Mouse (Mus musculus): ENCODE results near the gene Gm8439. TPM values are rescaled to one million over a fixed set of nuclear protein-coding genes. Genes with fewer than 3 reads are reported as not detected.

Gene Gm8439
- total RNA-seq, 2 experiments from 2014 or later: not detected

GRCm38 (mm10) chr4:120616199-120617025 is 27.9 kb downstream of the Gm8439 start:
- no peak overlapping the region for H3K4me3 ChIP-seq
- TF ChIP-seq CTCF (conservative IDR thresholded peaks at IDR 0.05): no peak
- H3K27ac ChIP-seq: no peak overlapping the region
- no peak for DNase-seq (ENCODE audit: low spot score in 2 of 2)

GRCm38 (mm10) chr4:120627728-120628127 is 39.2 kb downstream of the Gm8439 start:
- no peak overlapping the region for H3K4me3 ChIP-seq
- DNase-seq (ENCODE audit: low spot score in 2 of 2): no peak
- no peak for TF ChIP-seq CTCF (conservative IDR thresholded peaks at IDR 0.05)
- H3K27ac ChIP-seq: no peak overlapping the region

GRCm38 (mm10) chr4:120630218-120630931 is 41.8 kb downstream of the Gm8439 start:
- Histone ChIP-seq H3K27ac (no peak overlapping the region), H3K4me3 (no peak overlapping the region)
- TF ChIP-seq CTCF (conservative IDR thresholded peaks at IDR 0.05): no peak
- DNase-seq (ENCODE audit: low spot score in 2 of 2): no peak

DNA sequence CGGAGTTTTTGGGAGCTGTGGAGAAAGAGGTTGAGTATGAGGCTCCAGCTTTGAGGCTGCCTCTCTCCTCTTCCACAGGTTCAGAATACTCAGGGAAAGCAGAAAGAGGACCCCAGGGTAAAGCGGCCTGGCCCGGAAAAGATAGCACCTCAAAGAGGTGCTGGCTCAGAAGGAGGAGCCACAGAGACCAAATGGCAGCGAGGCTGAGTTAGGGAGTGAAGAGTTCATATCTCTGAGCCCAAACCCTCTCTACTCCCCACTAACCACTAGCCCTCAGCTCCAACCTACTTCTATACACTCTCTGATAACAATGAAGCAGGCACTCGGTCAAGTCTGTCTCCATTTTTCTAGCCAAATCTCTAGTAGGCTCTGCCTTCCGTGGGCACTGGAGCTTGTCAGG is 43.3 kb downstream of the Gm8439 start:
- H3K27ac ChIP-seq: no peak overlapping the region
- no peak for DNase-seq (ENCODE audit: low spot score in 2 of 2)
- no peak overlapping the region for H3K4me3 ChIP-seq
- no peak for TF ChIP-seq CTCF (conservative IDR thresholded peaks at IDR 0.05)

DNA sequence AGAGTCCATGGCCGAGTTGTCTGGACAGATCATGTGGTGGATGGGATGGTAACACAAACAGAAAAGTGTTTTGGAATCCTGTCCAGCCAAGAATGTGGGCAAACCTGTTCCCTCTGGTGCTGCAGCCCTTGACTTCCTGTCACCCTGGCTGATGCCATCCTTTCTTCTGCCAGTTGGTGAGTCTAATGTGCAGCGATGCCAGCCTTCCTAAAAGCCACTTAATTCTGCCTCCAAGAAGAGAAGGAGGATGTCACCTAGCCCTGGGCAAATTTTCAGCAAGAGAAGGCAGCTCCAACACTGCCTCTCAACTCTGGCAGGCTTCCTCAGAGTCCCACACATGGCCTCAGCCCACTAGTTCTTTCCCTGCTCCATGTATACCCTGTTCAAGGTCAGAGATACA is 46.8 kb downstream of the Gm8439 start:
- TF ChIP-seq CTCF (conservative IDR thresholded peaks at IDR 0.05): no peak
- H3K27ac ChIP-seq: no peak overlapping the region
- no peak for DNase-seq (ENCODE audit: low spot score in 2 of 2)
- no peak overlapping the region for H3K4me3 ChIP-seq

GRCm38 (mm10) chr4:120641946-120642345 is 53.4 kb downstream of the Gm8439 start:
- DNase-seq (ENCODE audit: low spot score in 2 of 2): no peak
- TF ChIP-seq CTCF (conservative IDR thresholded peaks at IDR 0.05): no peak
- no peak overlapping the region for H3K27ac ChIP-seq
- H3K4me3 ChIP-seq: no peak overlapping the region

DNA sequence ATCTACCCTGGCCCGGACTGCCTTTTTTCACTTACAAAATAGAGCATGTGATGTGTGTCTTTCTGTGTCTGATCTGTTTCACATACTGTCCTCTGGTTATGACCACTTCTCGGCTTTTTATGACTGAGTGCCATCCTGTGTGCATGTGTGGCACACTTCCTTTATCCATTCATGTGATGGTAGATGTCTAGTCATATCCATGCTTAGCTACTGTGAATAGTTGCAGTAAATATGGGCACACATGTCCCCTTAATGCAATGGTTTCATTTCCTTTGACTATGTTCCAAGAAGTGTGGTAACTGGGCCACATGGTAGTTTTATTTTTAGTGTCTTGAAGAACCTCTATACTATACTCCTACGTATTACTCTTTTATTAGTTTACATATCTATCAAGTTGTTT is 55.4 kb downstream of the Gm8439 start:
- no peak overlapping the region for H3K27ac ChIP-seq
- DNase-seq (ENCODE audit: low spot score in 2 of 2): no peak
- H3K4me3 ChIP-seq: no peak overlapping the region
- TF ChIP-seq CTCF (conservative IDR thresholded peaks at IDR 0.05): no peak

DNA sequence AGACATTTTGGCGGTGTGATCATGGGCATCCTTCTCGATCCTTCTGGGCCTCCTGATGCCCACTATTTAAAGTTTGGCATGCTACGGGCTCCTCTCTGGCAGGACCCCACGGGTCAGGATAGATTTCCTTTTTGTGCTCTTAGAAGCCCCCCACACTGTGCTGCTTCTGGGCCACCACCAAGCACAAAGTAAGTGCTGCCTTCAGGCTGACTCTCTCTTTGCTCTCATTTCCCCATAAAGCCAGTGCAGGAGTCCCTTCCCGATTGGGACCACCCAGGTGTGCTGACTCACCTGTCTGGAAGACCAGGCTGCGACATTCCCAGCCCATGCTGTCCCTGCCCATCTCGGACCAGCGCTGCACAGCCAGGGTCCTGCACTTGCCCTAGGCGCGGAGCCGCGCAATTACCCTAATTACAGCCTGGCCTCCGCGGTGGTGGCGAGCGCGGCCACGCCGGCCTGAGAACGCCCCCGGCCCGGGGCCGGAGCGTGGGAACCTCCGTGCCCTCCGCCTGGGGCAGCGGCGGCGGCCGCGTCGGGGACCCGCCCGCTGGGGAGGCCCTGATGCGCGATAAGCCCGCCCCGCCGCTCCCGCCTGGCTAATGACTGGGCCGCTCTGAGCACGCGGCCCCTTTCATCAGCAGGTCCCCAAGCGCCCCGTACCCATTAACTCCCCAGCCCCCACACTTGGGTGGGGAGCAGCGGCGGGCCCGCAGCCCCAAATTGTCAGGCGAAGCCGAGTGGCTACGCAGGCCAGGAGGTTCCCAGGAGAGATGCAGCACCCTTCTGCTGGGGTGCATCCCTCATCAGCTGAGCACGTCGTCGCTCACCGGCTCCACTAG is 61.0 kb downstream of the Gm8439 start:
- Histone ChIP-seq H3K4me3 (peak overlapping the region; percentile 64), H3K27ac (peak overlapping the region; percentile 78)
- peak; percentile 34 to 49 for DNase-seq (ENCODE audit: low spot score in 2 of 2)
- TF ChIP-seq CTCF (conservative IDR thresholded peaks at IDR 0.05): no peak

- peak overlapping the region; percentile 64 for H3K4me3 ChIP-seq
- TF ChIP-seq CTCF (conservative IDR thresholded peaks at IDR 0.05): no peak
- DNase-seq (ENCODE audit: low spot score in 2 of 2): no peak
- peak overlapping the region; percentile 78 for H3K27ac ChIP-seq
Observed at GRCm38 (mm10) chr4:120650208-120650592, 61.7 kb downstream of the Gm8439 start.

DNA sequence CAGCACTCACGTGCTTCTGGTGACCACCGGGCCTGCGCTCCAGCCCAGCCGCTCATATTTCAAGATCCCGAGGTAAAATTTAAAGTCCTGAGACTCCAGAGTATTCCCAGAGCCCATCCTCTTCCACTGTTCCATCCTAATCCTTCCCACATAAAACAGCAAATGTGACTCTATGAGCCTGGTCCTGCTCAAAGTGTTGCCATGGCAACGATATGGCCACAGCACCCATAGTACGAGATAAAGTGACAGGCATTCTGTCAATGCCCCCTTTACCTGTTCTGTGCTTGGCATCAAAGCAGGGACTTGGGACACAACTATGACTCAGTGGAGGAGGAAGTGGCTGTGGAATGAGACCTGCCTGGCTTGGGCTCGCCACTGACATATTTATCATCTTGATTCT is 67.4 kb downstream of the Gm8439 start:
- DNase-seq (ENCODE audit: low spot score in 2 of 2): no peak
- no peak overlapping the region for H3K4me3 ChIP-seq
- no peak overlapping the region for H3K27ac ChIP-seq
- no peak for TF ChIP-seq CTCF (conservative IDR thresholded peaks at IDR 0.05)

Other genes starting within 250 kb of the Gm8439 start
- gene Scmh1, start 183.5 kb upstream of the Gm8439 start, total RNA-seq (2021): 10 to 100 TPM; 87.9 to 92.3 TPM
- under 1 TPM; 0.27 to 0.33 TPM for gene Slfnl1, start 56.5 kb upstream of the Gm8439 start, total RNA-seq (2021)
- gene Ctps, start 18.5 kb upstream of the Gm8439 start, total RNA-seq (2021): 10 to 100 TPM; 33.5 to 38.4 TPM
- 1 to 10 TPM; 2.0 TPM for gene Cited4, start 77.8 kb downstream of the Gm8439 start, total RNA-seq (2021)
- gene Kcnq4, start 159.9 kb downstream of the Gm8439 start, total RNA-seq (2021): 1 to 10 TPM; 4.2 to 4.3 TPM
- 10 to 100 TPM; 46.4 to 47.1 TPM for gene Nfyc, start 242.8 kb downstream of the Gm8439 start, total RNA-seq (2021)

Measured in layer of hippocampus, adult 2 months (tissue).